Mouse (Mus musculus): ENCODE results near the gene Dach1.

Dach1 gene

DNA sequence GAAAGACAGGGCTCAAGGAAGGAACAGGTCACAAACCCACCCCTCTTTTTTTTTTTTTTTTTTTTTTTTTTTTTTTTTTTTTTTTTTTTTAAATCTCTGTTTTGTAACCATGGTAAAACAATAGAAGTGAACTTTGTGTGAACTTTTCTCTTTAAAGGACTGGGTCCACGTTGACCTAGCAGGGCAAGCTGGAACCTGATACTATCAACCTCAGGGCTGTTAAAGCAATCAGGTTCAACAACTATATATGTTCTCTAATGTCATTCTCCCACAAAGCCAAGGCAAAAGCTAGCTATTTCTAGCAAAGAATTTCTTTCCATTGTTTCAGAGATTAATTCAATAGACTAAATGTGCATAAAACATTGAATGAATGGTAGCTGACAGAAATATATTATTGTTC, 134.3 kb downstream of the Dach1 start:
- DNase-seq (ENCODE audit: low spot score): no peak

DNA sequence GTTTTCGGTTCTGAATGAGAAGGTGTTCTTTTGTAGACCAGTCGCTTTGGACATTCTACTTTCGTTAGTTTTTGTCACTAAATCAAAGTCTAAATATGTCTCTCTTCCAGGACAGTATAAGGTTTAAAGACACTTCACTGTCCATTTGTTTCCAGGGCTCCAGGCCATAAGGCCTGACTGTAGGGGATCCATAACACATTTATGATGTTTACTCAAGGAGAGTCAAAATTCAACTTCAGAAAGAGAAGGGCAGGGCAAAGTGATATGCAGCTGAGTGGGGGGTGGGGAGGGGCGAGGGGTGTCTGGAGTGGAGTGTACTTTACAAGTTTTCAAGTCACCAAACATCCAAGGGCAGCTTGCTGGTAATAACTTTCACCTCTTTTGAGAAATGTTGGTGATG, 146.0 kb downstream of the Dach1 start:
- DNase-seq (ENCODE audit: low spot score): no peak

DNA sequence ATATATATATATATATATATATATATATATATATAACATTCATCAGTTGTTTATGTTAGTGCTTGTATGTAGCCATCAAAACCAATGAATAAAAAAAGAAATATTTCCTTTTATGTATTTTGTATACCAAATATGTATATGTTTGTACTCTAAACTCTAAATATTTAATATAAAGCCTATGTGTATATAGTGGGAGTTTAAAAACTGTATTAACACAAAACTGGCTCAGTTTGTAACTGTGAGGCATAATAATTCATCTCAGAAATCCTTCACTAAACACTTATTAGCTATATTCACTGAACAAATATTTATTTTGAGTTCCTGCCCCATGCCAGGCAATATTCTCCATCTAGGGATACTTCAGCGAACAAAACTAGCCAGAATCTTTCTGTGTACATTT, 155.5 kb downstream of the Dach1 start:
- no peak for DNase-seq (ENCODE audit: low spot score)

DNA sequence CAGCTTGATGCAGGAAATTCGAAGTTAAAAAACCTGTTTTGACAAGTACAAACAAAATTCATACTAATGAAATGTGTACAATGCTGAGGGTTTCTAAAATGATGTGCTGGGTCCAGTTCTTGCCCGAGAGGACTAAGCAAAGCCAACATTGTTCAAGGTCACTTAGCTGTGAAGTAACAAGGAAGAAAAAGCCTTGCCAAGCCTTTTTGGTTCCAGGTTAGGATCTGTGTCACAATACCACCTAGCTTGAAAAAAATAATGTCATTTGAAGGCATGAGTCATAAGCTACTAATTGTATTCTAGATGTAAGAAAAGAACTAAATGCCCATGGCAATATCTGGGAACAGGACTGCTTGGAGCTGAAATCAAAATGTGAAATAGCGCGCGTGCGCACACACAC, 161.1 kb downstream of the Dach1 start:
- DNase-seq (ENCODE audit: low spot score): no peak

DNA sequence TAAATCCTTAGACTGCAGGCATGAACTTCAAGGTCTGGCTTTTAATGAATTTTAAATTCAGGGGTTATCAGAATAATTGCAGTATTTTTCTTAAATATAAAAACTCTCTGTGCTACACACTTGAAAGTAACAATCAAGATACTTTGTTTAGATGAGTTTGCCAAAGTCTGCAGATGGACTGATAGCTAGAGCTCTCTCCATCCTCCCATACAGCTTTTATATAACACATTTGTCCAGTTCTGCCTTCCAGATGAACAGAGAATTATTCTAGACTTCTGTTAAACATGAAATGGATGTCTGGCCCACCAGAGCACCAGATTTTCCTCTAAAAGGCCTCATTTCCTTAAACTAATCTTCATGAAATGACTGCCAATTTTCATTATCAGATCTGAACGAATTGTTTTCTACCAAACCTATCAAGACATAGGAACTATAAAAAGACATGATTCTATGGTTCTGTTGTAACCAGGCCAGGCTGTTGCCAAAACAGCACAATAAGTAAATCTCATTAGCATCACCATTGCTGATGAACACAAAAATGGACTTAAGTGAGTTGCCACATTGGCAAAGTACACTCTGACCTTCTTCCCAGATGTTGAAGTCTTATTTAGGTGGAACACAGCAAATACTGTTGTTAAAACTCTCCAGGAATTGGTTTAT, 167.4 kb downstream of the Dach1 start:
- peak; percentile 6 for DNase-seq (ENCODE audit: low spot score)

DNA sequence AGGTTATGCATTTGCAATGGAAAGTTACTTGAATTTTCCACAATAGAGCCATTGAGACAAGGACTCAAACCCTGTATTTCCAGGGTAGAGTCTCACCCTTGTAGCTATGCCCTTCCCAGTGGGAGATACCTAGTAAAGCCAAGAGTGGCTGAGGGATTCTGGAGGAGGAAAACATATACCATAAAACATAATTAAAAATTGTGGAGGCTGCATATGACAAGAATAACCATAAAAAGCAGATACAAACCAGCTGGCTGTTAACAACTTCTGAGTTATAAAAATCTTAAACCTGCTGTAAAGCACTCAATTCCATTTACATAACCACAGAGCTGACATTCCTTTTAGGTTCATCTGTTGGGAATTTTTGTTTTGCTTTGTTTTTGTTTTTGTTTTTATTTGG, 171.0 kb downstream of the Dach1 start:
- DNase-seq (ENCODE audit: low spot score): no peak

DNA sequence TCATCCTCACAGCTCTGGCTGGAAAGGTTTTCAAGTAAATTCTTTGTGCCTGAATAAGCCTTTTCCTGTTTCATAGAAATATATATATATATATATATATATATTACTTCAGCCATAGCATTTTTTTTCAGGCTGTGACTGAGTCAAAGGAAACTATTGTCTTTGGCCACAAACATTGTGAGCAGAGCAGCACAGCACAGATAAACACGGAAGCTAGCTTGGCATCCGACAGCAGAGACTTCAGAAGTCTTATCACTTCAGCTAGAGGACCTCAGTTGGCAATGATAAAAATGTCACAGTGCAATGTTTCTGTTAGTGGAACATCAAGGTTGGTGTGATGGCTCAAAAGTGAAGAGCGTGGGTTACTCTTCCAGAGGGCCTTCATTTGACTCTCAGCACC, 186.3 kb downstream of the Dach1 start:
- DNase-seq (ENCODE audit: low spot score): no peak

DNA sequence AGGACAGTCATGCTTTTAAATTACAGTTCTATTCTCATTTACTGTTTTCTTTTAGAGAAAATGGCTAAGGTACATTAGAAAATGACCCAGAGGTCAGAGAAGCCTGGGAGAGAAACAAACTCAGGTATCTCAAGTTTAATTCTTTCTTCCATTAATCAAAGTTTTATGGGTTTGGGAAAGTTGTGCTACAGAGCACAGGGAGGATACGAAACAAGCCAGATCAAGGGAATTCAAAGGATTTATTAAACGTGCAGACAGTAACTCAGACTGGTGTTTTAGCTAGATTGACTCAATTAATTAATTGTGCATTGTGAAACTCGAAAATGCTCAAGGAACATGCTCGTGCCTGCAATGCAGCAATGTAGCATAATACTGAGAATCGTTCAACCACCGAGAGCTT, 186.9 kb downstream of the Dach1 start:
- DNase-seq (ENCODE audit: low spot score): no peak

DNA sequence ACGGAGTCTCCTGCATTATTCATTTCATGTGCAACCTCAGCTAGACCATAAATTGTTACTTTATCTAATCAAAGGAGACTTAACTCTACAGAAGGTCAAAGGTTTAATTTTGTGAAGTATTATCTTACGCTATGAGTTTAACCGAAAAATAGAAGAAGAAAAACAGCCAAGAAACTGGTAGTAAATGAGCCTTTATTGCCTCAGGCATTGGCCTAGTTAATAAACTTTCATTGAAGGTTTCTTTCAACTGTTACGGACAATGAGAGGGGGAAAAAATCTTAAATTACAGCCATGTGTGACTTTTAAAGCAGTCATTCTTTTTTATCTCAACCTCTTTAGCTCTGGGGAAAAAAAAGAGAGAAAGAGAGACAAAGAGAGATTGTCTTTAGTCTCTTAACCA, 188.7 kb downstream of the Dach1 start:
- DNase-seq (ENCODE audit: low spot score): no peak

DNA sequence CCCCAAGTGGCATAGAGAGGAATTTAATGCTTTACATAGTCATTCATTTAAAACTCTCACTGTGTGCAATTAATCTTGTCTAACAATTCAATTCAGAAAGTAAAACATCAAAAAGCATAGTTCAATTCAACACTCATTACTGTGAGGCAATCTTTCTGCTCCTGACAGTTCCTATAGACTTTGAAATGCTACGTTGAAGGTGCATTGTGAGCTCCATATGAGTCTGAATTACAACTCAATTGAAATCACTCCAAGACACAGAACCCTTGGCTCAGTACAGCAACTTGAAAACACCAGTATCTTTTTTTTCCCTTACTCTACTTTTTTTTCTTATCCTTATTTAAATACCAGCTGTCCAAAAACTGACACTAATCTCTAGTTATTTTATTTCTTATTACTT, 193.5 kb downstream of the Dach1 start:
- no peak for DNase-seq (ENCODE audit: low spot score)

DNA sequence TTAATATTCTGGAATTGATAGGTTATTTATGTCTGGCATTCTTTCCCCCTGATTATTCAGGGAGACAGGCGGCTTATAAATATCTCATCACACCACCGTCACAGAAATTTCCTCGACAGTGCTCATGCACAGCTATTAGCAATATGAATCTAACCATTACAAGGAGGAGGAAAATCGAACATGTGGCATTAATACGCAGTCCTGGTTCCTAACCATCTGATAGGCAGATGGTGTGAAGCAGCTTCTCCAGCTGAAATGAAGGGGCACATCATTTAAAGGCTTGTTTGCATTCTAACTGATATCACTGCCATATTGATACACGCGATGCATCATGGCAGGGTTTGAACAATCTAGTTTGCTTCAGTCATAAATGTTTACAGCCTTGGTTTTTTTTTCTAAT, 194.1 kb downstream of the Dach1 start:
- DNase-seq (ENCODE audit: low spot score): no peak

DNA sequence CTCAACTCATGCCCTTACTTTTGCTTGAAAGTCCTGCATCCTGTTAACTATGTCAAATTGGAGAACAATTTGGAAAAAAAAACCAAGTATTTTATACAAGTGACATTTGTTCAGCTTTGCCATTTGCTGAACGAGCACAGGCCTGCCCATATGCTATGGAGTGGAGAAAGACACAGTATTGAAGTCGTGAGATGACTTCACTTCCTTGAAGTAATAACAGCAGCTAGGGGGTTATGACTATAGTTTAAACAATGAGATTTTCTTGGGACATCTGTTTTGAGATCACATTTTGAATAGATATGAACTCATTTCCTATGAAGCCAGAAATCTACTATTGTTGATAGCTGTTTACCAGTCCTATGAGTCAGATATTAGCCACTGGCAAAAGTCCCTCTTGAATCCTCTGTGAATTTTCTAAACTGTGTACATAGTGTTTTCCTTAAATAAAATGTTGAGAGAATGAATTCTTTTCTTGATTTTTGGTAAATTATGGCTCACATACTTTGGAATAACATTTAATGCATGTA, 205.0 kb downstream of the Dach1 start:
- DNase-seq (ENCODE audit: low spot score): no peak

DNA sequence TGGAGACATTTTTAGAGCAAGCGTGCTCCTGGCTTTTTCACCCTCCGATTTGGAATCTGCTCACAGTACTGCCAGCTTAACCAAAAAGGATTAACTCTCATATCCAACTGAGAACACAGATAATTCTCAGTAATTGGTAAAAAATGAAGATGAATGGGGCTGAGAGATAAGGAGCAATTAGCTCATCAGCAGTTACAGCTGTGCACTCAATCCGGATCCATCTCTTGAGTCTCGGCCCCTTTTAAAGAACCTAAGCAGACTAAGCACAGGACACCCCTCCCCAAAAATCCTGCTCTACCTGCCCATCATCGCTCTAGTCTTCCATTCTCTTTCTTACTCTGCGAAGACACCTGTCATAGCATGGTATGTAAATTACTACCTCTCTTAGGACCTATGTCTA, 205.9 kb downstream of the Dach1 start:
- DNase-seq (ENCODE audit: low spot score): no peak

DNA sequence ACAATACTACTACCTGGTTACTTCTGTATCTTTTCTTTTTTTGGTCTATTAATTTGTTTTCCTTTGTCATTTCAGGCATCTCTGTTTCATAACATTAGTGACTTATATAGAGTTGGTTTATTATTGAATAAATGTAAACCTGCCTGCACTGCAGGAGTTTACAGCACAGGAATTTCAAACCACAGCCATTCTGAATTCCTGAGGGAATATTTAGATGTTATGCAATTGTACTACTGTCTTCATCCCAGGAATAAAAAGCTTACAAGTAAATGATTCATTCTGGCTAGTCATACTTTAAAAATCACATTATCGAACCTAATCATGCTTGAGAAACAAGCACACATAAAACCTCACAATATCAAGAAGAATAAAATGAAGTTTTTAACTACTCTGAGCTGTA, 213.2 kb downstream of the Dach1 start:
- DNase-seq (ENCODE audit: low spot score): no peak

DNA sequence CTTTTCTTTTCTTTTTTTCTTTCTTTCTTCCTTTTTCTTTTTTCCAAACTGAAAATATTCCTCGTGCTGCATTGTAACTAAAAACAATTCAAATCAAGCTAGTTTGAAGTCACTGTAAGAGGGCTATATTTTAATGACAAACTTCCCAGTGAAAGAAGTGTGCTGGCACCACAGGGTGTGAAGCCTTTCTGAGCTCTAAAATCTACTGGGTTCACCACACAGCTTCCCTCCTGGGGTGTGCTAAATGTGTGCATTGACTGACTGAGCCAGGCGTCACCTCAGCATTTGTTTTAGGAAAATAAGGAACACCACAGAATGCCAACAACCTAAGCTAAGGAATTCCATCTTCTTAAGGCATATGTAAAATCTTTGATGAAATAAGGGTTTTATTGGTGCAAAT, 224.1 kb downstream of the Dach1 start:
- no peak for DNase-seq (ENCODE audit: low spot score)

DNA sequence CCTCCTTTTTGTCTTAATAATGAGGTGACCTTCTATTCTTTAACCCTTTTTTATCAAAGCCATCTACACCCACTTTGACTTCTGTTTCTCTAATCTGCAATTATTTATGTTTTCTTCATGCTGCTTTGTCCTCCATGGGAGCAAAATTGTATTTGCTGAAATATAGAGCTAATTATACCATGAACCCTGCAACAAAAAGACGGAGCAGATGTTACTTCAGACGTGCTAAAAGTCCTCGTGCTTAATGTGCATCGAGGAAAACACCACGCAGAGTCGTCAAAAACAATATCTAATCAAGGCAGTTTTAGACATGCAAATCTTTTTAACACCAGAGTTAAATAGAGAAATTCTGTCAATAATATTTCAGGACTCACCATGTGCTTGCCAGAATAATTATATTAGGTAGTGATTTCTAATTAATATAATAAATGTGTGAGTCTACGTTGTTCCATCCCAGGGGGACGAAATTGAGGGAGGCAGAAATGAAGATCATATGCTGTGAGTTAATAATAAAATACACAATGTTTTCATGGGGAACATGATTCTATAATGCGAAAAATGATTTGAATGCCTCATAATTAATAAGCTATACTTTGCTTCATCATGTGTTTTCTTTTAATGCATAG, 224.8 kb downstream of the Dach1 start:
- no peak for DNase-seq (ENCODE audit: low spot score)

DNA sequence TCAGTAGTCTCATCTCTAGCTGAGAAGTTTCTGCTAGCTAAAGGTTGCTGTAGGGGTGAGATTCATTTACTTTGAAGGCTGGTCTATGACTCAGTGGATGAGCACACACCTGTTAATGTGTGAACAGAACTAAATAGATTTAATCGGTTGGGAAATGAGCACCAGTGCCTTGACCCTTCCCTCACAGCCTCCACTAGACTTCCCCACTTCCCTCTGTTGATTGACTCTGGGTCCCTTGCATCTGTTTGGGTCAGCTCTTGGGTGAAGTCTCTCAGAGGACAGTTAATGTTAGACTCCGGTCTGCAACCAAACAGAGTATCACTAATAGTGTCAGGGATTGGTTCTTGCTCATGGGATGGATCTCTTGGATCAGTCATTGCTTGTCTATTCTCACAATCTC, 227.2 kb downstream of the Dach1 start:
- DNase-seq (ENCODE audit: low spot score): no peak

DNA sequence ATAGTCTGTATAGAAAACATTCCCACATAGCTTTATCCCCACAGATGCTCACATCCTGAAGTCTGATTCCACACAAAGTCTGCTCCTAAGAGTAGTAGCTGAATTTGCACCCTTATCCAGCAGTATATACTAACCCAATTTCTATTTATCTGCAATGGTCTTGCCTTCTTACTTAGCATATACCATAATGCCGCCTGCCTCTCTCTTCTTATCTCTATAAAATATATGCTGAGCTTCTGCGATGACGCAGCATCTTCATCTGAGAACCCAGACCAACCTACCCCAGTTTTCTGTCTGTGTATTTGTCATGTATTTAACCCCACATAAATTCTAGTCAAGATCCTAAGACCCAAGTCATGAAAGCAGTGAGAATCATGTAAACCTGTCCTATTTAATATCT, 272.9 kb downstream of the Dach1 start:
- DNase-seq (ENCODE audit: low spot score): no peak

DNA sequence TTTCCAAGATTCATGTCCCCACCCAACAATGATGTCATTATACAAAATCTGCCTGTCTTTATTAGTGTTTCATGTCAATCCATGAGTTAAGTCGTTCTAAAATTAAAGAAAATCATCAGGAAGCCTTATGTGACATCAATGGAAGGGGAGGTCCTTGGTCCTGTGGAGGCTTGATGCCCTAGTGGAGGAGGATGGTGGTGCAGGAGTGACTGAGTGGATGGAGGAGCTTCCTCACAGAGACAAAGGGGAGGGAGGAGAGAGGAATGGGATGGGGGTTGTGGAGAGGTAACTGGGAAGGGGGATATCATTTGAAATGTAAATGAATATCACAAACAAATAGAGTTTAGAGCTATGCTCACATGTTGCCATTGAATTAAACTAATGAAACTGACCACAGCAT, 287.6 kb downstream of the Dach1 start:
- DNase-seq (ENCODE audit: low spot score): no peak

DNA sequence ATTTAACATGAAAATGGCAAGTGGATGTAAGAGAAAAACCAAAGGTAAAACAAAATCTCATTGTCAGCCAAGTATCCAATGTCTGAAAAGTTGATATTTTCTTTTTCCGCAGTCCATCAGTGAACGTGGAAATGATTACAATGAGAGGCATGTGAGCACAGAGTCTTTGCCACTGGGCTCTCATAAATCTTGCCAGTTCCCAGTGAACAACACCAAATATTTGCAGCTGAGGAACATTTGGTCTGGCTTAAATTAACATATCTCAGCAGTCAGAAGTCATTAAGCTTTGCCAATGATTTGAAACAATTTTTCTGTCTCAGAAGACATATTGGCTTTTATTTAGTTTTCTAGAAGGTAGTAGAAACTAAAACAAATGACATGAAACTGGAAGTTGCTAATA, 298.6 kb downstream of the Dach1 start:
- DNase-seq (ENCODE audit: low spot score): no peak

DNA sequence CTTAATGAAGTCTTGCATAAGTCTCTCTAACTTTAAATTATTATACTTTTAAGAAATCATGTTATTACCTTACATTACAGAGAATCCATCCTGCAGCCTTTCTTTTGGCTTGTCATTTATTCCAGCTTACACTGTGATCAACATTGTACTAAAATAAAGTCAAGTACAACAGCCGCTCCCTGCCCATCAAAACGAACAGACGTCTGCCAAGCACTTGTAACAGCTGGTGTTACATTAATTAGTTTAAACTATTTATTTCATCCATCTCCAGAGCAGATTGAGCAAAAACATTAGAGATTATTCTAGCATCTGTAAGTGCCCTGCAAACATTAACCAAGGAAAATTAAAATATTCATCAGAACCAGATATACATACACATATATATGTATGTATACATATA, 311.2 kb downstream of the Dach1 start:
- no peak for DNase-seq (ENCODE audit: low spot score)

DNA sequence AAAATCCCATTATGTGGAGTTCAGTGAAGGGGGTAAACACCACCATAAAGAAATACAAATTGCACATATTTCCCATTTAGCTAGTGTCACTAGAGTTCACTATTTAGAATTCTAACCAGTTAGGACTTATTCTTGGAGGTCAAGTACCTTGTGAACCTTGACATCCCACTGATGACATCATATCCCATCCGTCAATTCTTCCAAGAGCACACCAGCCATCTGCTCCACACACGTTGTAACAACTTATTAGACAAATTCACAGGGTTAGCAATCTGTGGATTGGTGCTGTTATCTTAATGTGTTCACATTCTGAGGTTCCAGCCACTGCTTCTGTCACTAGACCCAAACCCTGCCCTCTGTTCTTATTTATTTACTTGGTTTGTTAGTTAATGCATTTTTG, 312.3 kb downstream of the Dach1 start:
- DNase-seq (ENCODE audit: low spot score): no peak

DNA sequence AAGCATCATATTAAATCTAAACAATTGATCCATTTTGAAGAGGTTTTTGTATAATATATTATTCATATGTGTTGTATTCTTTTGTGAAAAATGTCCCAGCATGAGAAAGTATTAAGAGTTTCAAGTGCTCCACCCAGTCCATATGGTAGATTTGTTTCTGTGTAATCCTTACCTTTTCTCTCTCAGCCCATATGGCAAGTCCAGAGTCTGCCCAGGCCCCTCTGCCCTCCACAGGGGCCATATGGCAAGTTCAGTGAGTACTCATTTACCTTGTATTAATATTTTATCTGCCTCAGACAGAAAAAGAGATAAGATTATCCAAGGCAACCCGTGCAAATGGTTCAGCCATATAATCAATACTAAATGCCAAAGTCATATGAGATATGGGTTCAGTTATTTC, 314.2 kb downstream of the Dach1 start:
- no peak for DNase-seq (ENCODE audit: low spot score)

DNA sequence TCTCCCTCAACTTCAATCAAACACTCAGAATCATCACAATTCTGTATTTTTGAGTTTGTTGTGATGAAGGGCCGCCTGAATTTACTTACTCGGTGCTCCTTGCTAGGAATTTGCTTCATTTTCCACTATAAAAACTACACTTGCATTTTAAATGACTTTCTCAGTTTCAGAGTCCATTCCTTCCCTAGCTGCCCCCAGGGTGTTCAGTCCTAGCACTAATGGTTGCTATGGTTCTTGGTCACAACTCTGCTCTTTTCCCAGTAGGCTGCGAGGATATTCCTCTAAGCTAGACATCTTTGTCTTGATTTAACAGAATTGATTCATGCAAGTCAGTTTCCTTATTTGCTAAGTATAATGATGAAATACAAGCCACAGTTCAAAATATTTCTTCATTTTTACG, 319.1 kb downstream of the Dach1 start:
- DNase-seq (ENCODE audit: low spot score): no peak

Measured in MN1 (cell line).